Mouse (Mus musculus) granulocyte monocyte progenitor cell, adult 5-6 weeks (primary cell): ENCODE measurements around the gene Galnt6. TPM values are rescaled to one million over a fixed set of nuclear protein-coding genes. Genes with fewer than 3 reads are reported as not detected.

Source experiments
- ATAC-seq: replicated peaks from 2 replicates; pipeline ENCODE4 v1.8.0; 2016; ENCODE audit warnings: mild to moderate bottlenecking, moderate TSS enrichment, inconsistent platforms; ENCODE audit not compliant: poor library complexity, severe bottlenecking
- total RNA-seq, 2 experiments: library from RNA; stranded (forward) in 1 of 2; stranded (reverse) in 1 of 2; fragments of 200-712, 200-1000 nt in 1 of 2; fragments of >200 nt in 1 of 2; fragmentation: Nextera tagmentation in 1 of 2; gene quantifications; 2 replicates each; pipeline ENCODE4 v1.2.3; 2014 to 2017

The Galnt6 gene
- total RNA-seq, 2 experiments from 2014 or later: 27.4 to 44.6 TPM

GRCm38 (mm10) chr15:100723505-100723904 is 5.7 kb downstream of the Galnt6 start:
- no peak for ATAC-seq

- no peak for ATAC-seq
These were observed 6.6 kb downstream of the Galnt6 start for GRCm38 (mm10) chr15:100722564-100722963.

GRCm38 (mm10) chr15:100722026-100722425 is 7.2 kb downstream of the Galnt6 start:
- no peak for ATAC-seq

GRCm38 (mm10) chr15:100721445-100721844 is 7.7 kb downstream of the Galnt6 start:
- ATAC-seq: no peak

- no peak for ATAC-seq
These were observed 9.1 kb downstream of the Galnt6 start for GRCm38 (mm10) chr15:100720066-100720465.

GRCm38 (mm10) chr15:100719217-100719616 is 10.0 kb downstream of the Galnt6 start:
- peak; percentile 48 for ATAC-seq

GRCm38 (mm10) chr15:100718572-100718971 is 10.6 kb downstream of the Galnt6 start:
- no peak for ATAC-seq

GRCm38 (mm10) chr15:100717933-100718332 is 11.2 kb downstream of the Galnt6 start:
- ATAC-seq: peak; percentile 72

- no peak for ATAC-seq
These were observed 13.7 kb downstream of the Galnt6 start for GRCm38 (mm10) chr15:100715399-100715993.

- ATAC-seq: no peak
These were observed 14.7 kb downstream of the Galnt6 start for GRCm38 (mm10) chr15:100714470-100714869.

GRCm38 (mm10) chr15:100710838-100711237 is 18.3 kb downstream of the Galnt6 start:
- no peak for ATAC-seq

GRCm38 (mm10) chr15:100708433-100709078 is 20.6 kb downstream of the Galnt6 start:
- no peak for ATAC-seq

GRCm38 (mm10) chr15:100706226-100706625 is 22.9 kb downstream of the Galnt6 start:
- ATAC-seq: peak; percentile 90

- no peak for ATAC-seq
These were observed 23.8 kb downstream of the Galnt6 start for GRCm38 (mm10) chr15:100705376-100705775.

GRCm38 (mm10) chr15:100703913-100704312 is 25.3 kb downstream of the Galnt6 start:
- ATAC-seq: no peak

- ATAC-seq: no peak
These were observed 27.3 kb downstream of the Galnt6 start for GRCm38 (mm10) chr15:100701856-100702255.

- ATAC-seq: no peak
These were observed 28.1 kb downstream of the Galnt6 start for GRCm38 (mm10) chr15:100701108-100701507.

GRCm38 (mm10) chr15:100700424-100700823 is 28.8 kb downstream of the Galnt6 start:
- no peak for ATAC-seq

- ATAC-seq: peak; percentile 89
These were observed 29.8 kb downstream of the Galnt6 start for GRCm38 (mm10) chr15:100699386-100699785.

GRCm38 (mm10) chr15:100698078-100698477 is 31.1 kb downstream of the Galnt6 start:
- no peak for ATAC-seq

GRCm38 (mm10) chr15:100694406-100694805 is 34.8 kb downstream of the Galnt6 start:
- no peak for ATAC-seq

GRCm38 (mm10) chr15:100691990-100692389 is 37.2 kb downstream of the Galnt6 start:
- ATAC-seq: no peak
